Mouse (Mus musculus): ENCODE measurements at regions not wholly inside any gene's neighbourhood (a gene's known extent, or its start where the extent isn't known, plus 50 kb on each side); places are given as distances from the start of the nearest gene placed in this dataset.

DNA sequence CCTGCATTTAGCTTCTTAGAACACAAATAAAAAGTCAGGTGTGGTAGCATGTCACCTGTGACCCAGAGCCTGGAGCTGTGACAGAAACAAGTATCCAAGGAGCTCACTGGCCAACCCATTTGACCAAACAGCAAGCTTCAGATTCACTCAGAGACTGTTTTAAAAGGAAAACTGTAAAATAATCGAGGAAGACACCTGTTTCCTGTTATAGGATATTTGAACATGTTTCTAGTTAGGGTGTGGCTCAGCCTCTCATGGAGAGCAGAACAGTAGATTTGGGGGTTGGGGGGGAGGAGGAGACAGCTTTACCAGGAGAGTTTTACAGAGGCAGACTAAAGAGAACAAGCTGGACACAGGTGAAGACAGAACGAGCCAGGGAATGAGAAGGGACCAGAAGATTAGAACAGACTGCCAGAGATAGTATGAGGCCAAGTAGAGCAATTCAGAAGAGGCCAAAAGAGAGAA, 230.6 kb downstream of the Cd47 start:
- Histone ChIP-seq H3K27ac (replicated peaks; ENCODE audit: low read depth, low read length) (no peak overlapping the region), H3K4me3 (ENCODE audit: insufficient read depth, low read depth, low read length) (no peak overlapping the region), H3K4me1 (ENCODE audit: control insufficient read depth, insufficient read depth, insufficient read length, low read length) (no peaks in the 10 kb centered on the region; the same call in 1 of the 2 replicates)

DNA sequence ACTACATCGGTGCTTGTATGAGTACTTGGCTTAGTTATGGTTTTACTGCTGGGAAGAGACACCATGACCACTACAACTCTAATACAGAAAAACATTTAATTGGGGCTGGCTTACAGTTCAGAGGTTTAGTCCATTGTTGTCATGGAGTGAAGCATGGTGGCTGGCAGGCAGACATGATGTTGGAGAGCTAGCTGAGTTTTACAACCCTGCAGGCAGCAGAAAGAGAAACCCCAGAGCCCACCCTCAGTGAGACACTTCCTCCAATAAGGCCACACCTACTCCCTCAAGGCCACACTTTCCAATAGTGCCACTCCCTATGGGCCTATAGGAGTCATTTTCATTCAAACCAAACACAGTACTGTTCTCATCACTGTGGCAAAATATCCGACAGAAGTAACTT, 232.5 kb downstream of the Cd47 start:
- Histone ChIP-seq H3K4me3 (ENCODE audit: insufficient read depth, low read depth, low read length) (no peak overlapping the region), H3K4me1 (ENCODE audit: control insufficient read depth, insufficient read depth, insufficient read length, low read length) (no peaks in the 10 kb centered on the region; the same call in 1 of the 2 replicates), H3K27ac (replicated peaks; ENCODE audit: low read depth, low read length) (no peak overlapping the region)

DNA sequence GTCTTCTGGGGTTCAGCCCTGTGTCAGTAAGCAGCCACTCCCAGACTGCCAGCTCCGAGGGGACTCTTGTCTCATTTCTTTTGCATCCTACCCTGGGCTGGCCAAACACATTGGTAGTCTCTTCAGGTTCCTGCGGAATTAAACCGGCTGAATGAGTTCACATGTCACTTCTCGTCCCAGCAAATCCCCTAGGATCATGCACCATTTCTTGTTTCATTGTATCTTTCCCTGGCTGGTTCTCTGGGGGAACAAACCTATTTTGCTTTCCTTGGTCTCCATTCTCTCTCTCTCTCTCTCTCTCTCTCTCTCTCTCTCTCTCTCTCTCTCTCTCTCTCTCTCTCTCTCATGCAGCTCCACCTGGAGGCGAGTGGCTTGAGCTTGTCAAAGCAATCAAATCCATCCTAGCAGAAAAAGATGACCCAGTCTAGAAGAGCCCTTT, 236.0 kb downstream of the Cd47 start:
- H3K27ac ChIP-seq (replicated peaks; ENCODE audit: low read depth, low read length): no peak overlapping the region
- H3K4me3 ChIP-seq (ENCODE audit: insufficient read depth, low read depth, low read length): no peak overlapping the region
- H3K4me1 ChIP-seq (ENCODE audit: control insufficient read depth, insufficient read depth, insufficient read length, low read length): no peaks in the 10 kb centered on the region

DNA sequence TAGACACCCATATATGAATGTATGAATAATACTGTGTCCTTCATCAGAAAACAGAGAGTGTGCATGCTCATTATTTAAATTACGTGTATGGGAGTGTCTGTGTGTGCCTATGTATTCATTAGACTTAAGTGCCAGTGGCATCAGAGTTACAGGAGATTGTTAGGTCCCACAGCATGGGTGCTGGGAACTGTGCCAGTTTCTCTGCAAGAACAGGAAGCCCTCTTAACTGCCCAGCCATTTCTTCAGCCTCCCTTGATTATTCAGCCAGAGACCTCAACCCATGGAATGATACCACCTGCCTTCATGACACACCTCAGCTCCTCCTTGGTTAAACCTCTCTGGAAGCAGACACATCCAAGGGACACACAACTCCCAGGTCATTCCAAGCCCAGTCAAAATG, 243.8 kb downstream of the Cd47 start:
- Histone ChIP-seq H3K27ac (replicated peaks; ENCODE audit: low read depth, low read length) (no peak overlapping the region), H3K4me3 (ENCODE audit: insufficient read depth, low read depth, low read length) (no peak overlapping the region), H3K4me1 (ENCODE audit: control insufficient read depth, insufficient read depth, insufficient read length, low read length) (no peaks in the 10 kb centered on the region)

DNA sequence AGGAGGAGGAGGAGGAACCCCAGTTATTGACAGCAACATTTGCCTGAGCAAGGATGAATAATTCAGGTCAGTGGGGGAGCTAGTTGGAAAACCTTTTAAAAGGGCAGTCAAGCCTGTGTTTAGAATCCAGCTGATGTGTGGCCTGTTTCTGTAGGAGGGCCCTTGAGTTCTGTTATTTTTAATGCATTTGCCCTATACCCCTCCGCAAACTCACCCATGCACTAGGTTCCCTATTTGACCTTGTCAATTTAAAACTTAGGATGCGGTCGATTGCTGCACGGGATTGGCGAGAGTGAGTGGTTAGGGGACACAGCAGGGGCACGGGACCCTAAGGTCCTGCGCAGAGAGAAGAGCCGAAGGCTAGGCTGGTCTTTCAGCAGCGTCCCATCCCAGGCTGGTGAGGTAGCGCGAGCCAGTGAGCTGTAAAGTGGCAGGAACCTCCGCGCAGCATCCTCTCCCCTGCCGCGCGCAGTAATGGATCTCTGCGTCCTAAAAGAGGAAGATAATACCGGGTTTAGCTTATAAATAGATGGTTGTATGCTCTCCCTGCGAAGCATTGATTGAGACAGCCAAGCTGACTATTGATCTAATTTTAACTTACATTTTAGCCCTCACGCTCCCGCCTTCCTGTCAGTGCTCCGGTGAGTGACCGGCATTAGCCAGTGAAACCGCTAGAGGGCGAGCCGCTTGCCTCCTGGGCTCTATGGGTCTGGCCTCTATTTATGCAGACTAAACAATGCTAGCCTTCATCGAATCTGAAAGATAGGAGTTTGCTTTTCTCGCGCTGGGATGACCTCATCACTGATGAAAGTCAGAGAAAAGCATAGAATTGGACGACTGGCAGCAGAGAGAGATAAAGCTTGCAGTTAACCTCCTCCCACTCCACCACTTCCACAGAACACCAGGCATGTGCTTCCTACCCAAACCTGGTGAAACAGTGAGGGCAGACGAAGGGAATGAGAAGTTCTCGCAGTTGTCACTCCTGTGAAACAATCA, 245.5 kb downstream of the Cd47 start:
- no peak overlapping the region for H3K27ac ChIP-seq (replicated peaks; ENCODE audit: low read depth, low read length)
- H3K4me1 ChIP-seq (ENCODE audit: control insufficient read depth, insufficient read depth, insufficient read length, low read length): no peaks in the 10 kb centered on the region
- H3K4me3 ChIP-seq (ENCODE audit: insufficient read depth, low read depth, low read length): peak overlapping the region; percentile 32

DNA sequence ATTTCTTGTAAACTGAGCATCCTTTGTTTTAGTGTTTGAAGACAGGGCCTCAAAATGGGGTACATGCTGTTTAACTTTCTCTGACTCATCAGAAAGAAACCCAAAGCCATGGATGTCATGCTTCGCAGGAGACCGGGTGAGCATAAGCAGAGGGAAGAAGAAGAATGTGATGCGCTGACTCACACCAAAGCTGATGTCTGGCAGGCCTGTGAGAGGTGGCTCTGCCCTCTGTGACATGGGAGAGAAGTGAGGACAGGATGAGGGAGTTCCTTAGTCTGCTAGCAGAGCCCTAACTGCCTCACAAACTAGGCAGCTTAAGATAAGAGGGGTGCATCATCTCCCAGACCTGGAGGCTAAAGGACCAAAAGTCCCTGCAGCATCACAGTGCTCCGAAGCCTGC, 263.2 kb downstream of the Cd47 start:
- no peak overlapping the region for H3K27ac ChIP-seq (replicated peaks; ENCODE audit: low read depth, low read length)
- H3K4me3 ChIP-seq (ENCODE audit: insufficient read depth, low read depth, low read length): no peak overlapping the region
- H3K4me1 ChIP-seq (ENCODE audit: control insufficient read depth, insufficient read depth, insufficient read length, low read length): no peaks in the 10 kb centered on the region

DNA sequence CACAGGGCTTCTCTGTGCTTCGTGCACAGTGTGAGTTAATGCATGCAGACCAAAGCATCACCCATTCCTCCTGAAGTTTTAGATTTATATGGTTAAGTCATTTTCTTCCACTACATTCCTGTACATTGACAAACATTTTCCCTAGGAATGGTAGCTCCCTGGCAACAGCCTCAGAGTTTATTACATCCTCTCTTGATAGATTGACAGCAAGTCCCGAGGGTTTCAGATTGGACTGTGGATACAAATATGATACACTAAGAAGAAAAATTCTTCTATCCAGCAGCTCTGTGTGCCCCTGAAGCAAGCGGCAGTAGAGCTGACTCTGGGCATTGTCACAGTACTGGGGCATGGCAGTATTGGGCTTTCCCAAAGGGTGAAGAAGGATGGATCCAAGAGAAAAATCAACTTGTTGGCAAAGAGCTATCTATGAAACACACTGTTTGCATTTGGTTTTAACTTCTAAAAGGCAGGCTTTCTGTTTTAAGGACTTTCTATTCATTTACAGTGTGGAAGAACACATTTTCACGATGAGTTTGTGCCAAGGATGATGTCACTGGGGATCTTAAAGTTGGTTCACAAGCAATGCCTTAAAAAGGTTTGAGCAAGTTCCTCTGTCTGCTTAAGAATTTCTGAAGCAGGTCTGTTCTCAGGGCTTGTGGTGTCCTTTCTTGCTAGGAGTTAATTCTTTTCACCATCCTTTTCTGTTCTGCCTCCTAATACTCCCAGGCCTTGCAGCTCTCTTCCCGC, 265.2 kb downstream of the Cd47 start:
- Histone ChIP-seq H3K27ac (replicated peaks; ENCODE audit: low read depth, low read length) (no peak overlapping the region), H3K4me1 (ENCODE audit: control insufficient read depth, insufficient read depth, insufficient read length, low read length) (no peaks in the 10 kb centered on the region), H3K4me3 (ENCODE audit: insufficient read depth, low read depth, low read length) (no peak overlapping the region)

DNA sequence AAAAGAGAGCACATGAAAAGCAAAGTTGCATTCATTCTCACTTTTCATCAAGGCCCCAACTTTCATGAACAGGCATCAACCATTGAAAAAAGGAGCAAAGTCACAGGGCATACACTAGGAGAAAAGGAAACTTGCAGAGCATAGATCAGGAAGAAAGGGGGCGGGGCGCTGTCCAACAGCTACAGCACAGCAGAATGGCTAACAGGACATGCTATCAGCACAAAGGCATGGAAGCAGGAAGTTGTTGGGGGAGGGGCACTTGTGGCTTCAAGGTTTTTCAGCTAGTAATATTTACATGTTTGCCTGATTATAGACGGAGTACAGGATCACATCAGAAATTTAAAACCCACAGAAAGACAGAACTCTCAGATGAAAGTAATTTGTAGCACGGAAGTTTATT, 268.7 kb downstream of the Cd47 start:
- Histone ChIP-seq H3K27ac (replicated peaks; ENCODE audit: low read depth, low read length) (no peak overlapping the region), H3K4me1 (ENCODE audit: control insufficient read depth, insufficient read depth, insufficient read length, low read length) (no peaks in the 10 kb centered on the region), H3K4me3 (ENCODE audit: insufficient read depth, low read depth, low read length) (no peak overlapping the region)

DNA sequence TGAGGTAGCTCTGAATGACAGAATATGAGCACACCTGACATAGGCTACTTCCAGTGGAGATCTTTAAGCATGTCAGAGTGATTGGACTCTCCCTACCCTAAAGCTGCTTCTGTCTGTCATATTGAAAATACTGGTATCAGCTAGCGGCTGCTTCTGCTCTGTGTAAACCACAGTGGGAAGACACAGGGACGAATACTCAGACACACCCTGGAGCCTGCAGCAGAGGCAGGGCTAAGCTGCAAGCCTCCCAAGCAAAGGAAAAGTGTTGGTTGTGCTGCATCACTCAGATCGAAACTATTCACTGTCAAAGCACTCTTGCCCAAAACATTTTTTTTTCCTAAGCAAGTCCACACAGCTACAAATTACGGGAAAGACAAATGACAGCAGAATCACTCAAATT, 270.4 kb downstream of the Cd47 start:
- Histone ChIP-seq H3K4me1 (ENCODE audit: control insufficient read depth, insufficient read depth, insufficient read length, low read length) (no peaks in the 10 kb centered on the region), H3K27ac (replicated peaks; ENCODE audit: low read depth, low read length) (no peak overlapping the region), H3K4me3 (ENCODE audit: insufficient read depth, low read depth, low read length) (no peak overlapping the region)

DNA sequence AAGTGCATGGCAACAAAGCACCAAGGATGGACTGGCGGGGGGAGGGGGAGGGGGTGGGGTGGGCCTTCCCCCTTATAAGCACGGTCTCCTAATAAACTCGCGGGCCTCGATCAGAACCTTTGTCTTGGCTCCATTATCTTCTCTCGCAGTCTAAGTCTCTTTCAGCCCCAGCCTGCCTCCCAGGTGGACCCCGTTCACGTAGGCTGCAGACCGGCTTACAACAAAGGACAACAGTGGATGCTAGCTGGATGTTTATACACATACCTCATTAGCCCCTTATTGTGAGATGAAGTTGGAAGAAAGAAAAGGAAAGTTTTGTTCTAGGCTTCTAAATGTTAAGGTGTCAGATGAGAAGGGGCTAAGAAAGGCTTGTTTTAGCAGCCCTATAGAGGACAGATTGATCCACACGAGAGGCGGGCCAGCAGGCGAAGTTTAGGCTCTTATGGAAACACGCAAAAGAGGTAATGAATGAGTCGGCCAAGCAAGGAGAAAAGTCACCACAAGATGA, 272.6 kb downstream of the Cd47 start:
- no peaks in the 10 kb centered on the region for H3K4me1 ChIP-seq (ENCODE audit: control insufficient read depth, insufficient read depth, insufficient read length, low read length)
- H3K27ac ChIP-seq (replicated peaks; ENCODE audit: low read depth, low read length): no peak overlapping the region
- H3K4me3 ChIP-seq (ENCODE audit: insufficient read depth, low read depth, low read length): no peak overlapping the region

DNA sequence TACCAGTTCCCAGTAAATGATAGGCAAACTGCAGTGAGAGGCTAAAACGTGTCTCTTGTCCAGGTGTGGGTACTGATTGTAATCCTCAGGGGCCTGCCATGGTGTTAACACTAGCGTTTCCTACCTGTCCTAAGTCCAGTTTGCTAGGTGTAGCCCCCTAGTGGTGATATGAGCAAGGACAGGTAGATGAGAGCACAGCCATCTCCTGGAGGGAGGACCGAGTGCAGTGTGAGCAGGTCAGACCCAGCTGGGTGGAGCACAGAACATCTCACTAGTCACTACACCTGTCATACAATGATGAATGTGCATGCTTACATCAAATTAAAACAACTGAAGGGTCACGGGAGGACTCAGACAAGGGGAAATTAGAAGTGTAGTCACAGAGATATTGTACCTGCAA, 273.6 kb downstream of the Cd47 start:
- H3K4me3 ChIP-seq (ENCODE audit: insufficient read depth, low read depth, low read length): no peak overlapping the region
- H3K27ac ChIP-seq (replicated peaks; ENCODE audit: low read depth, low read length): no peak overlapping the region
- no peaks in the 10 kb centered on the region for H3K4me1 ChIP-seq (ENCODE audit: control insufficient read depth, insufficient read depth, insufficient read length, low read length)

DNA sequence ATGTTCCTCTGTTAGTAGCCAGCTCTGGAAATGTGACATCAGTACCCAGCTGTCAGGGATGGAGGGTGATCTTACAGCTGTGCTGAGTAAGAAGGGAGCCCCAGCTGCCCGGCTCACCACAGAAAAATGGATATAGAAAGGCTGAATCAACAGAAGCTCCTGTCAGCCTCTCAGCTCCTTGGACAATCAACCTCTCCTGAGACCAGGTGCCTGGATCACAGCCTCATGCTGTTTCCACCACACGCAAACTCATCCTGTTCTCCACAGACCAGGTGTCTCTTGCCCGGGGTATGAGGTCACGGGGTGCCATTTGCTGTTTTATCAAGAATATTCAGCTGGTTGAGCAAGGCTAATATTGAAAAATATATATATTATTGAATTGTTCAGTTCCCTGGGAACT, 275.3 kb downstream of the Cd47 start:
- H3K4me1 ChIP-seq (ENCODE audit: control insufficient read depth, insufficient read depth, insufficient read length, low read length): no peaks in the 10 kb centered on the region
- H3K27ac ChIP-seq (replicated peaks; ENCODE audit: low read depth, low read length): no peak overlapping the region
- no peak overlapping the region for H3K4me3 ChIP-seq (ENCODE audit: insufficient read depth, low read depth, low read length)

DNA sequence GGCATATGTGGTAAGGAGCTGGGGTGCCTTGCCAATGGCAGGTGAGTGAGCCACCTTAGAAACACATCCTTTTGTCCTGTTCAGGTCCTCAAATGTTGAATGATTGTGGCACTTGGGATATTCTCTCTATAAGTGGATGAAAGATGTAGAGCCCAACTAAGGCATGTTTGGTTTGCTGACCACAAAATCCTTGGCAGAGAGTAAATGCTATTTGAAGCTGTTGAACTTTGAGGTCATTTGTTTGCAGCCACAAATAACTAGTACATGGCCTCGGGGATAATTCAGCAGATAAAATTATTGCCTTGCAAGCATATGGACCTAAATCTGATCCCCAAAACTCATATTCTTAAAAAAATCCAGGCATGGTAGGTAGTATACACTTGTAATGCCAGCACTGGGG, 281.2 kb downstream of the Cd47 start:
- no peak overlapping the region for H3K27ac ChIP-seq (replicated peaks; ENCODE audit: low read depth, low read length)
- no peaks in the 10 kb centered on the region for H3K4me1 ChIP-seq (ENCODE audit: control insufficient read depth, insufficient read depth, insufficient read length, low read length)
- no peak overlapping the region for H3K4me3 ChIP-seq (ENCODE audit: insufficient read depth, low read depth, low read length)

DNA sequence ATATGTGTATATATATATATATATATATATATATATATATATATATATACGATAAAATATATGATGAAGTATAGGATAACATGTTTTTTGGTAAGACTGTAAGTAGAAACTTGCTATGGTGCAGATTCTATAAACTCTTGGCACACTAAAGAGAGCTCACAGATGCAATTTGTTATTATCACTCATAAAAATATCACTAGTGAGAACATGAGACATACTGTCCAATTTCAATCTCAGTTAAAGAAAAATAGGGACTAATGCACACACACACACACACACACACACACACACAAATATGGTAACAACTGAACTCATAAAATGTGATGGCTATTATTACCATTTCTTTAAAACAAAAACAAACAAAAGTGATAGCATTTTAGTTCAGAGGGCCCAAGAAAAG, 292.0 kb downstream of the Cd47 start:
- Histone ChIP-seq H3K4me1 (ENCODE audit: control insufficient read depth, insufficient read depth, insufficient read length, low read length) (no peaks in the 10 kb centered on the region), H3K4me3 (ENCODE audit: insufficient read depth, low read depth, low read length) (no peak overlapping the region), H3K27ac (replicated peaks; ENCODE audit: low read depth, low read length) (no peak overlapping the region)

DNA sequence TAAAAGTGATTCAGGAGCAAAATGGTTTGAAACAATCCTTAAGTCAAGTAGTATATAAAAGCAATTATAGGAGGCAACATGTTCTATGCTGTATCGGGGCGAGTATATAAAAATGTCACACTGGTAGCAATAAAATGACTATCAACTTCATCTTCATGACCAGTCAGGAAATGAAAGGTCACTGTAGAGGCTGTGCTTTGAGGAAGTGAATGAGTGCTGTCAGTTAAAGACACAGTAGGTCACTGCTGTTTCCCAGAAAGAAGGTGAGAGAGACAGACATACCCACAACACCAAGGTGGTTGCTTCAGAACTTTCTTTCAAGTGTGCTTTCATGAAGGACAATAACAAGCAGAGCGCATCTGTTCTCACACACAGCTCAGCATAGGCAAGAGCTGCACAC, 292.4 kb downstream of the Cd47 start:
- no peak overlapping the region for H3K4me3 ChIP-seq (ENCODE audit: insufficient read depth, low read depth, low read length)
- no peak overlapping the region for H3K27ac ChIP-seq (replicated peaks; ENCODE audit: low read depth, low read length)
- no peaks in the 10 kb centered on the region for H3K4me1 ChIP-seq (ENCODE audit: control insufficient read depth, insufficient read depth, insufficient read length, low read length)
